Comparison of ENCODE assay signal across 31 mouse cellular contexts in genomic region chr14:121960031-121960430, GRCm38 (mm10). TPM values are rescaled to one million over a fixed set of nuclear protein-coding genes. Genes with fewer than 3 reads are reported as not detected.
"Had no signal": no experiment of that assay in that cellular context is flagged by ENCODE, and none has a peak within 500 bp of the region (broad histone marks: within the 10 kb centered on the region; RNA-seq: fewer than 3 reads in every experiment).

No protein-coding gene starts in this region.

- H3K27me3 ChIP-seq: heart, embryonic 12.5 days; hindbrain, embryonic 13.5 days; hindbrain, embryonic 15.5 days; kidney, embryonic 15.5 days; limb, embryonic 12.5 days had no signal

- H3K4me3 ChIP-seq: heart, embryonic 10.5 days; heart, embryonic 12.5 days; hindbrain, embryonic 10.5 days; hindbrain, embryonic 13.5 days; hindbrain, embryonic 15.5 days; kidney, embryonic 15.5 days; layer of hippocampus, adult 2 months; left cerebral cortex, adult 2 months; limb, embryonic 10.5 days; limb, embryonic 12.5 days had no signal

- H3K36me3 ChIP-seq: heart, embryonic 10.5 days; heart, embryonic 12.5 days; hindbrain, embryonic 10.5 days; hindbrain, embryonic 13.5 days; hindbrain, embryonic 15.5 days; kidney, embryonic 15.5 days; limb, embryonic 10.5 days had no signal

- DNase-seq: gastrocnemius, postnatal 14 days; gastrocnemius, postnatal 36 days; heart, postnatal 10 days; heart, postnatal 4 days; kidney, adult 11 months; kidney, adult 2 months; kidney, adult 9 months; kidney, postnatal 14 days; kidney, postnatal 4 days; liver had no signal

- H3K27ac ChIP-seq: heart, embryonic 10.5 days; hindbrain, embryonic 10.5 days; hindbrain, embryonic 13.5 days; hindbrain, embryonic 15.5 days; hindbrain, postnatal 0 days; kidney, embryonic 15.5 days; kidney, postnatal 0 days; layer of hippocampus, adult 2 months; left cerebral cortex, adult 2 months; limb, embryonic 10.5 days; limb, embryonic 12.5 days had no signal

RNA-seq across cellular contexts. Expression of gene Gpr18, which starts 44.5 kb away (rescaled TPM):
- total RNA-seq: gastrocnemius, adult 18-20 months; gastrocnemius, adult 8-10 months; gastrocnemius, postnatal 14 days; gastrocnemius, postnatal 36 days; heart, postnatal 4 days; hindbrain, postnatal 0 days; layer of hippocampus, adult 2 months; layer of hippocampus, postnatal 10 days; layer of hippocampus, postnatal 25 days; left cerebral cortex, adult 2 months; left cerebral cortex, postnatal 14 days; left cerebral cortex, postnatal 36 days had no signal
- polyA plus RNA-seq: heart, embryonic 14.5 days; hindbrain, postnatal 0 days; limb, embryonic 14.5 days; liver, embryonic 11.5 days had no signal
